Mouse (Mus musculus) brain, embryonic 14.5 days (tissue): ENCODE data around the gene Tstd1.

Source experiments
- CTCF ChIP-seq: fragments of 200-500 bp; IDR thresholded peaks from 2 replicates; pipeline ENCODE4 v1.5.1; 2012; ENCODE audit warnings: inconsistent platforms, mild to moderate bottlenecking, moderate library complexity, borderline replicate concordance; ENCODE audit not compliant: insufficient read depth, insufficient read length; ENCODE audit errors: extremely low read depth
- POLR2A ChIP-seq: fragments of 200-500 bp; IDR thresholded peaks from 2 replicates; pipeline ENCODE4 v1.6.1; 2012; ENCODE audit warnings: mild to moderate bottlenecking, inconsistent platforms, borderline replicate concordance; ENCODE audit not compliant: poor library complexity, insufficient read depth, insufficient read length, severe bottlenecking; ENCODE audit errors: extremely low read depth

- TF ChIP-seq POLR2A, result no peak
- no peak for TF ChIP-seq CTCF
Observed at GRCm38 (mm10) chr1:171378298-171378697, 40.4 kb upstream of the Tstd1 start.
